ENCODE assay signal across 15 mouse cellular contexts in genomic region chr8:116430051-116430450, GRCm38 (mm10).
DNase-seq lines count a peak whose midpoint lies in the region; ATAC-seq and TF ChIP-seq lines count a peak whose summit lies in the region.
"Had no signal": no experiment of that assay in that cellular context is flagged by ENCODE, and none has a peak within 500 bp of the region (broad histone marks: within the 10 kb centered on the region; RNA-seq: fewer than 3 reads in every experiment).

No protein-coding gene starts in this region.

- no peak for TF ChIP-seq CTCF in lung, embryonic 14.5 days (IDR thresholded peaks at IDR 0.05; ENCODE audit: low read depth)

- no peak overlapping the region for H3K4me2 ChIP-seq in embryonic facial prominence, embryonic 14.5 days (ENCODE audit: low read depth, low read length)
- no peak overlapping the region for H3K4me2 ChIP-seq in lung, embryonic 14.5 days
- no peak overlapping the region for H3K4me2 ChIP-seq in forebrain, embryonic 14.5 days (ENCODE audit: low read length)
- H3K4me2 ChIP-seq: midbrain, embryonic 12.5 days; neural tube, embryonic 13.5 days had no signal

- no peak overlapping the region for H3K4me3 ChIP-seq in embryonic facial prominence, embryonic 14.5 days (ENCODE audit: low read depth, low read length)
- H3K4me3 ChIP-seq in embryonic facial prominence, embryonic 10.5 days, result no peak overlapping the region
- no peak overlapping the region for H3K4me3 ChIP-seq in lung, embryonic 14.5 days (ENCODE audit: low read depth, low read length)
- H3K4me3 ChIP-seq in forebrain, embryonic 14.5 days (ENCODE audit: low read depth, low read length), result no peak overlapping the region
- H3K4me3 ChIP-seq: midbrain, embryonic 12.5 days; neural tube, embryonic 13.5 days had no signal

- H3K9me3 ChIP-seq in embryonic facial prominence, embryonic 14.5 days (ENCODE audit: control insufficient read depth, low read length), result no peaks in the 10 kb centered on the region
- no peaks in the 10 kb centered on the region for H3K9me3 ChIP-seq in embryonic facial prominence, embryonic 10.5 days
- H3K9me3 ChIP-seq in lung, embryonic 14.5 days (ENCODE audit: low read depth, low read length), result no peaks in the 10 kb centered on the region
- H3K9me3 ChIP-seq in forebrain, embryonic 14.5 days (replicated peaks; ENCODE audit: control insufficient read depth, low read length), result no peaks in the 10 kb centered on the region; the same call in 1 of the 2 replicates
- H3K9me3 ChIP-seq: midbrain, embryonic 12.5 days; neural tube, embryonic 13.5 days had no signal

- no peak overlapping the region for H3K27ac ChIP-seq in embryonic facial prominence, embryonic 14.5 days (replicated peaks; ENCODE audit: low read depth, low read length)
- H3K27ac ChIP-seq in embryonic facial prominence, embryonic 10.5 days (replicated peaks), result no peak overlapping the region
- no peak overlapping the region for H3K27ac ChIP-seq in lung, embryonic 14.5 days (ENCODE audit: low read depth)
- H3K27ac ChIP-seq in forebrain, embryonic 14.5 days (ENCODE audit: low read depth, low read length), result no peak overlapping the region
- H3K27ac ChIP-seq: liver, embryonic 14.5 days; midbrain, embryonic 12.5 days; neural tube, embryonic 13.5 days had no signal

- 0 out of 2 replicates have a peak, but pooled peaks cover 4% of the 10 kb centered on the region for H3K27me3 ChIP-seq in embryonic facial prominence, embryonic 14.5 days (replicated peaks; ENCODE audit: control insufficient read depth, insufficient read depth, low read length)
- no peaks in the 10 kb centered on the region for H3K27me3 ChIP-seq in embryonic facial prominence, embryonic 10.5 days (replicated peaks; ENCODE audit: low read depth, poor library complexity, severe bottlenecking)
- H3K27me3 ChIP-seq in lung, embryonic 14.5 days (ENCODE audit: insufficient read depth, low read length), result no peaks in the 10 kb centered on the region
- H3K27me3 ChIP-seq in forebrain, embryonic 14.5 days (replicated peaks; ENCODE audit: control insufficient read depth, insufficient read depth, low read length), result no peaks in the 10 kb centered on the region
- H3K27me3 ChIP-seq: midbrain, embryonic 12.5 days; neural tube, embryonic 13.5 days had no signal

- peak; percentile 72 for DNase-seq in embryonic facial prominence, embryonic 14.5 days (ENCODE audit: low spot score)
- no peak for DNase-seq in embryonic facial prominence, embryonic 10.5 days (ENCODE audit: low spot score)
- DNase-seq in lung, embryonic 14.5 days, result peak; percentile 16
- DNase-seq in lung, postnatal 36 days, result no peak
- peak; percentile 44 for DNase-seq in heart, adult 8-10 months (ENCODE audit: low spot score)
- peak; percentile 81 for DNase-seq in skeletal muscle tissue, adult 2 months (ENCODE audit: low read depth, low spot score)
- no peak for DNase-seq in forebrain, embryonic 14.5 days (ENCODE audit: low spot score)
- DNase-seq in thymus, postnatal 4 days, result no peak
- DNase-seq: adrenal gland, postnatal 25 days; cerebellum, postnatal 10 days; thymus, adult 18-20 months had no signal

- no peak overlapping the region for H3K9ac ChIP-seq in embryonic facial prominence, embryonic 14.5 days (ENCODE audit: low read depth, low read length)
- no peak overlapping the region for H3K9ac ChIP-seq in lung, embryonic 14.5 days
- no peak overlapping the region for H3K9ac ChIP-seq in forebrain, embryonic 14.5 days (ENCODE audit: low read length)
- H3K9ac ChIP-seq: liver, embryonic 14.5 days; midbrain, embryonic 12.5 days; neural tube, embryonic 13.5 days had no signal

- 53% methylated on average over 5 of the region's 5 CpGs for WGBS in embryonic facial prominence, embryonic 14.5 days
- 81% methylated on average over 5 of the region's 5 CpGs for WGBS in embryonic facial prominence, embryonic 10.5 days
- 76% methylated on average over 5 of the region's 5 CpGs for WGBS in lung, embryonic 14.5 days
- 82% methylated on average over 5 of the region's 5 CpGs for WGBS in forebrain, embryonic 14.5 days

- ATAC-seq in embryonic facial prominence, embryonic 14.5 days (ENCODE audit: low read depth), result 0 out of 2 replicates have a peak, but pooled peaks have one; percentile 30
- ATAC-seq in lung, embryonic 14.5 days (ENCODE audit: insufficient read depth), result no peak
- no peak for ATAC-seq in forebrain, embryonic 14.5 days
- ATAC-seq: intestine, postnatal 0 days had no signal

- no peaks in the 10 kb centered on the region for H3K36me3 ChIP-seq in embryonic facial prominence, embryonic 14.5 days (ENCODE audit: control insufficient read depth, insufficient read depth, low read length)
- H3K36me3 ChIP-seq in embryonic facial prominence, embryonic 10.5 days (replicated peaks), result no peaks in the 10 kb centered on the region
- no peaks in the 10 kb centered on the region for H3K36me3 ChIP-seq in lung, embryonic 14.5 days (ENCODE audit: insufficient read depth)
- no peaks in the 10 kb centered on the region for H3K36me3 ChIP-seq in forebrain, embryonic 14.5 days (ENCODE audit: control insufficient read depth, insufficient read depth, low read length)
- H3K36me3 ChIP-seq: midbrain, embryonic 12.5 days; neural tube, embryonic 13.5 days had no signal

- H3K4me1 ChIP-seq in embryonic facial prominence, embryonic 14.5 days (ENCODE audit: control insufficient read depth, insufficient read depth, low read length), result 0 out of 2 replicates have a peak, but pooled peaks cover 5% of the 10 kb centered on the region
- H3K4me1 ChIP-seq in embryonic facial prominence, embryonic 10.5 days, result peaks cover 2% of the 10 kb centered on the region
- H3K4me1 ChIP-seq in lung, embryonic 14.5 days (ENCODE audit: insufficient read depth), result no peaks in the 10 kb centered on the region
- H3K4me1 ChIP-seq in forebrain, embryonic 14.5 days (ENCODE audit: control insufficient read depth, insufficient read depth, low read length), result no peaks in the 10 kb centered on the region

Comparison
In these comparisons a context has a peak if more than half of its experiments do, and no peak if none do; other contexts are left out.
1. DNase-seq: peak in embryonic facial prominence, embryonic 14.5 days (single experiment), lung, embryonic 14.5 days (single experiment), heart, adult 8-10 months (single experiment) and skeletal muscle tissue, adult 2 months (single experiment); none in embryonic facial prominence, embryonic 10.5 days (single experiment), lung, postnatal 36 days (single experiment), forebrain, embryonic 14.5 days (single experiment) and thymus, postnatal 4 days (single experiment).